9 mouse cellular contexts compared by ENCODE assay signal in genomic region chr5:107513583-107513982, GRCm38 (mm10). TPM values are rescaled to one million over a fixed set of nuclear protein-coding genes. Genes with fewer than 3 reads are reported as not detected.
DNase-seq lines count a peak whose midpoint lies in the region; ATAC-seq and TF ChIP-seq lines count a peak whose summit lies in the region.
"Had no signal": no experiment of that assay in that cellular context is flagged by ENCODE, and none has a peak within 500 bp of the region (broad histone marks: within the 10 kb centered on the region; RNA-seq: fewer than 3 reads in every experiment).

No protein-coding gene starts in this region.

- no peak overlapping the region for H3K9ac ChIP-seq in heart, postnatal 0 days (replicated peaks; ENCODE audit: low read depth, low read length)
- no peak overlapping the region for H3K9ac ChIP-seq in liver, embryonic 14.5 days (replicated peaks)
- H3K9ac ChIP-seq: limb, embryonic 15.5 days had no signal

- DNase-seq in heart, postnatal 0 days (ENCODE audit: low spot score), result peak; percentile 36
- no peak for DNase-seq in heart, adult 8-10 months (ENCODE audit: low spot score)
- DNase-seq in 416B (ENCODE audit: low read depth), result peak; percentile 84
- peak; percentile 56 for DNase-seq in adrenal gland, adult 2 months
- peak; percentile 63 for DNase-seq in embryo, embryonic 10.5 days (ENCODE audit: low spot score)
- peak in 2 of 3 experiments; percentile 36 to 37 for DNase-seq in liver, embryonic 14.5 days (ENCODE audit: low read depth in 3 of 3, low spot score in 3 of 3)
- DNase-seq in spleen, adult 18-20 months, result peak; percentile 32 to 67

- no peaks in the 10 kb centered on the region for H3K9me3 ChIP-seq in heart, postnatal 0 days (replicated peaks; ENCODE audit: control insufficient read depth, low read length)
- H3K9me3 ChIP-seq in liver, embryonic 14.5 days (ENCODE audit: control insufficient read depth, low read length), result no peaks in the 10 kb centered on the region
- H3K9me3 ChIP-seq: limb, embryonic 15.5 days had no signal

- peak; percentile 82 for TF ChIP-seq CTCF in heart, postnatal 0 days (IDR thresholded peaks at IDR 0.05; ENCODE audit: low read depth)
- TF ChIP-seq CTCF in liver, embryonic 14.5 days (IDR thresholded peaks at IDR 0.05; ENCODE audit: low read depth), result peak; percentile 93

- no peak for TF ChIP-seq EP300 in heart, postnatal 0 days (IDR thresholded peaks at IDR 0.05; ENCODE audit: low read depth)
- TF ChIP-seq EP300 in liver, embryonic 14.5 days (IDR thresholded peaks at IDR 0.05; ENCODE audit: low read depth), result no peak

- no peaks in the 10 kb centered on the region for H3K27me3 ChIP-seq in heart, postnatal 0 days (ENCODE audit: control insufficient read depth, insufficient read depth, low read length)
- H3K27me3 ChIP-seq in liver, embryonic 14.5 days (ENCODE audit: control insufficient read depth, insufficient read depth, low read length), result no peaks in the 10 kb centered on the region
- H3K27me3 ChIP-seq: limb, embryonic 15.5 days had no signal

- H3K4me1 ChIP-seq in heart, postnatal 0 days (ENCODE audit: control insufficient read depth, insufficient read depth), result no peaks in the 10 kb centered on the region
- H3K4me1 ChIP-seq in liver, embryonic 14.5 days (replicated peaks; ENCODE audit: control insufficient read depth in 2 of 2, insufficient read depth in 2 of 2, low read length in 1 of 2), result no peaks in the 10 kb centered on the region; a peak in 1 of 4 replicates
- H3K4me1 ChIP-seq: limb, embryonic 15.5 days had no signal

- no peak overlapping the region for H3K4me3 ChIP-seq in heart, postnatal 0 days (ENCODE audit: low read depth, low read length)
- no peak overlapping the region for H3K4me3 ChIP-seq in liver, embryonic 14.5 days (ENCODE audit: insufficient read depth in 1 of 2, low read depth in 2 of 2, low read length in 2 of 2)
- H3K4me3 ChIP-seq: limb, embryonic 15.5 days had no signal

- H3K27ac ChIP-seq in heart, postnatal 0 days (ENCODE audit: low read depth), result no peak overlapping the region
- H3K27ac ChIP-seq in liver, embryonic 14.5 days, result no peak overlapping the region
- H3K27ac ChIP-seq: limb, embryonic 15.5 days had no signal

- 45% methylated on average over 7 of the region's 7 CpGs for WGBS in heart, postnatal 0 days
- 28% methylated on average over 7 of the region's 7 CpGs for WGBS in liver, embryonic 14.5 days (ENCODE audit: insufficient replicate concordance)

- no peak for ATAC-seq in heart, postnatal 0 days (ENCODE audit: insufficient read depth, low read depth)
- ATAC-seq in granulocyte monocyte progenitor cell, adult 5-6 weeks (replicated peaks; ENCODE audit: poor library complexity, severe bottlenecking), result peak; percentile 99
- ATAC-seq in liver, embryonic 14.5 days (ENCODE audit: insufficient read depth), result peak; percentile 69

- H3K36me3 ChIP-seq in heart, postnatal 0 days (replicated peaks; ENCODE audit: control insufficient read depth, insufficient read depth, low read length), result no peaks in the 10 kb centered on the region
- no peaks in the 10 kb centered on the region for H3K36me3 ChIP-seq in liver, embryonic 14.5 days (replicated peaks; ENCODE audit: control insufficient read depth, insufficient read depth, low read depth)
- H3K36me3 ChIP-seq: limb, embryonic 15.5 days had no signal

- no peak overlapping the region for H3K4me2 ChIP-seq in heart, postnatal 0 days (ENCODE audit: low read depth, low read length)
- no peak overlapping the region for H3K4me2 ChIP-seq in liver, embryonic 14.5 days (ENCODE audit: low read depth)
- H3K4me2 ChIP-seq: limb, embryonic 15.5 days had no signal

RNA-seq across cellular contexts. Expression of gene Gm42669, which starts 6.2 kb away (rescaled TPM):
- total RNA-seq in heart, postnatal 0 days (2014; rRNA removed; ENCODE audit: low replicate concordance), result 0.23 TPM in 1 of 2 replicates, not detected in the other
- polyA plus RNA-seq in heart, postnatal 0 days (2015; fragmentation: Nextera tagmentation; extraction: Ambion mirVana), result 0.10 and 0.15 TPM in 2 replicates
- under 1 TPM in 1 of 4 experiments, not detected in 3; 0.09 TPM for total RNA-seq in heart, adult 8-10 months (2022)
- total RNA-seq in adrenal gland, adult 2 months (2021), result not detected
- 0.07 TPM in 1 of 2 replicates, not detected in the other for polyA plus RNA-seq in adrenal gland, adult 2 months (2012; rRNA removed)
- 0.24 TPM in 1 of 2 replicates, not detected in the other for total RNA-seq in granulocyte monocyte progenitor cell, adult 5-6 weeks (2014; fragmentation: Nextera tagmentation)
- 0.21 TPM in 1 of 2 replicates, not detected in the other for total RNA-seq in granulocyte monocyte progenitor cell, adult 5-6 weeks (2017)
- polyA plus RNA-seq in liver, embryonic 14.5 days (2012; rRNA removed), result 0.02 and 0.06 TPM in 2 replicates
- 0.06 TPM in 1 of 2 replicates, not detected in the other for polyA plus RNA-seq in liver, embryonic 14.5 days (2014; fragmentation: Nextera tagmentation; extraction: Ambion mirVana)

RNA-seq across cellular contexts. Expression of gene 1700028K03Rik, which starts 20.9 kb away (rescaled TPM):
- total RNA-seq in heart, postnatal 0 days (2014; rRNA removed; ENCODE audit: low replicate concordance), result not detected in 2 replicates
- polyA plus RNA-seq in heart, postnatal 0 days (2015; fragmentation: Nextera tagmentation; extraction: Ambion mirVana), result 0.03 and 0.05 TPM in 2 replicates
- total RNA-seq in heart, adult 8-10 months (2022), result not detected
- not detected for total RNA-seq in adrenal gland, adult 2 months (2021)
- polyA plus RNA-seq in adrenal gland, adult 2 months (2012; rRNA removed), result 0.03 TPM in 1 of 2 replicates, not detected in the other
- total RNA-seq in granulocyte monocyte progenitor cell, adult 5-6 weeks (2014; fragmentation: Nextera tagmentation), result not detected in 2 replicates
- total RNA-seq in granulocyte monocyte progenitor cell, adult 5-6 weeks (2017), result not detected in 2 replicates
- 0.01 TPM in 2 replicates for polyA plus RNA-seq in liver, embryonic 14.5 days (2012; rRNA removed)
- polyA plus RNA-seq in liver, embryonic 14.5 days (2014; fragmentation: Nextera tagmentation; extraction: Ambion mirVana), result not detected in 2 replicates
